Mouse (Mus musculus) neural tube, embryonic 12.5 days (tissue): ENCODE results near the gene Casz1. TPM values are rescaled to one million over a fixed set of nuclear protein-coding genes. Genes with fewer than 3 reads are reported as not detected.

ENCODE experiments used
- ATAC-seq: fragments of 200-750 bp; cut with Nextera tagmentation; 2 replicates; pipeline ENCODE4 v1.8.0; 2017; ENCODE audit warnings: low read depth, mild to moderate bottlenecking, moderate TSS enrichment, moderate library complexity; ENCODE audit not compliant: low FRiP score
- H3K27ac ChIP-seq: fragments of 300-500 bp; sonication (generic); 2 replicates; pipeline ENCODE4 v1.5.1; 2016
- H3K27me3 ChIP-seq: fragments of 300-500 bp; sonication (generic); replicated peaks from 2 replicates; pipeline ENCODE4 v1.6.1; 2016; ENCODE audit warnings: mild to moderate bottlenecking
- H3K36me3 ChIP-seq: fragments of 300-500 bp; sonication (generic); 2 replicates; pipeline ENCODE4 v1.6.1; 2016; ENCODE audit warnings: mild to moderate bottlenecking
- H3K4me1 ChIP-seq: fragments of 300-500 bp; sonication (generic); 2 replicates; pipeline ENCODE4 v1.6.1; 2016
- H3K4me2 ChIP-seq: fragments of 300-500 bp; sonication (generic); replicated peaks from 2 replicates; pipeline ENCODE4 v1.6.1; 2016; ENCODE audit warnings: mild to moderate bottlenecking
- H3K4me3 ChIP-seq: fragments of 300-500 bp; sonication (generic); 2 replicates; pipeline ENCODE4 v1.5.1; 2016
- H3K9ac ChIP-seq: fragments of 300-500 bp; sonication (generic); 2 replicates; pipeline ENCODE4 v1.6.1; 2016; ENCODE audit warnings: mild to moderate bottlenecking
- H3K9me3 ChIP-seq: fragments of 300-500 bp; sonication (generic); 2 replicates; pipeline ENCODE4 v1.6.1; 2016; ENCODE audit warnings: mild to moderate bottlenecking
- WGBS: fragments of 180-500 bp; shearing (Covaris S2); methylation state at CpG from one replicate; pipeline ENCODE4 v1.1.7; 2016; 5-methylcytosine and 5-hydroxymethylcytosine counted together
- polyA plus RNA-seq: library from polyadenylated mRNA; unstranded; fragments of >200 nt; fragmentation: Nextera tagmentation; extraction: Ambion mirVana; gene quantifications from 2 replicates; pipeline ENCODE4 v1.2.1, GENCODE M21; 2016

Casz1 gene
- polyA plus RNA-seq = 14.2 and 16.3 TPM in 2 replicates

DNA sequence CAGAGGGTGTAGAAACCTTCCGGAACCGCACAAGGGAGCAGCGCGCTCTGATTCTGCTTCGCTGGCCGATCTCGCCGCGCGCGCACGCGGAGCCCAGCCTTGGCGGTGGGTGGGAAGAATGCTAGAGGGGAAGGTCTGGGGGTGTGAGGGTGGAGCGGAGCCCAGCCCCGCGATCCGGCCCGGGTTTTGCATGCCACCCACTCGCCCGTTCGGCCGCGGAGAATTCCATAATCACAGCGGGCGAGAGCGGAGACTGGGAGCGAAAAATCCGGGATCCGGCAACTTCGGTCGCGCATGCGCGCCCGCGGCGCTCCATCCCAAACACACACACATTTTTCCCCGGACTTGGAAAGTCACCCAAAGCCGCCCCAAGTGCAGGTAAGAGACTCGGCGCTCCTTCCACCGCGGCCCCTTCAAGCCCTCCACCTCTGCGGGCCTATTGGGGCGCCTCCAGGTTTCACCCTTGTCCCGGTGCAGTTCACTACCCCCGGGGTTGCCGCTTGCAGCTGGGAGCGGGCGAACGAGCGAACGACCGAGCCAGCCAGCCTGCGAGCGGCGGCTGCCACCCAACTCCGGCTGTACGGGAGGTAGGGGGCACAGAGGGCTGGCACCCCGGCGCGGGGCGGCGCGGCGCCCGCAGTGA is at the start of gene Casz1:
Gene Casz1, plus strand, starts transcription at position 293 of the 643 bp plus-strand sequence.
- H3K27ac ChIP-seq = peak within 1 kb of the TSS; percentile 22; the same call in 1 of the 2 replicates
- no peaks in the 10 kb centered on the region for H3K36me3 ChIP-seq
- H3K27me3 ChIP-seq = peaks cover 57% of the 10 kb centered on the region
- H3K4me1 ChIP-seq = peaks cover 39% of the 10 kb centered on the region
- no peaks in the 10 kb centered on the region for H3K9me3 ChIP-seq
- peak within 1 kb of the TSS; percentile 91 for H3K4me2 ChIP-seq
- peak; percentile 71 for ATAC-seq
- peak within 1 kb of the TSS; percentile 64 for H3K9ac ChIP-seq
- under 1% methylated on average over 68 of the region's 68 CpGs for WGBS
- peak within 1 kb of the TSS; percentile 57 for H3K4me3 ChIP-seq

- 46% methylated on average over 4 of the region's 4 CpGs for WGBS
These were observed 45.4 kb upstream of the Casz1 start for GRCm38 (mm10) chr4:148758863-148759262.

GRCm38 (mm10) chr4:148760152-148760551 is 44.1 kb upstream of the Casz1 start:
- H3K4me3 ChIP-seq = no peak overlapping the region

More at GRCm38 (mm10) chr4:148758863-148759262, 45.4 kb upstream of the Casz1 start:
- ATAC-seq = no peak
- H3K27me3 ChIP-seq = no peaks in the 10 kb centered on the region
- no peak overlapping the region for H3K27ac ChIP-seq
- H3K4me2 ChIP-seq = no peak overlapping the region
- H3K36me3 ChIP-seq = no peaks in the 10 kb centered on the region
- no peak overlapping the region for H3K4me3 ChIP-seq
- H3K9ac ChIP-seq = no peak overlapping the region
- no peaks in the 10 kb centered on the region for H3K9me3 ChIP-seq
- no peaks in the 10 kb centered on the region for H3K4me1 ChIP-seq

GRCm38 (mm10) chr4:148766021-148766775 is 38.0 kb upstream of the Casz1 start:
- Histone ChIP-seq H3K36me3 (no peaks in the 10 kb centered on the region), H3K4me3 (no peak overlapping the region), H3K9me3 (no peaks in the 10 kb centered on the region), H3K9ac (no peak overlapping the region), H3K4me2 (no peak overlapping the region), H3K27ac (no peak overlapping the region), H3K4me1 (peaks cover 45% of the 10 kb centered on the region), H3K27me3 (0 out of 2 replicates have a peak, but pooled peaks cover 9% of the 10 kb centered on the region)
- 51% methylated on average over 21 of the region's 21 CpGs for WGBS
- ATAC-seq = no peak

More at GRCm38 (mm10) chr4:148760152-148760551, 44.1 kb upstream of the Casz1 start:
- Histone ChIP-seq H3K27me3 (no peaks in the 10 kb centered on the region), H3K36me3 (no peaks in the 10 kb centered on the region), H3K9me3 (no peaks in the 10 kb centered on the region), H3K4me2 (no peak overlapping the region), H3K9ac (no peak overlapping the region), H3K27ac (no peak overlapping the region), H3K4me1 (no peaks in the 10 kb centered on the region)
- 86% methylated on average over 7 of the region's 7 CpGs for WGBS
- no peak for ATAC-seq

- no peak for ATAC-seq
- Histone ChIP-seq H3K27ac (peak overlapping the region; percentile 28; the same call in 1 of the 2 replicates), H3K9me3 (no peaks in the 10 kb centered on the region), H3K27me3 (peaks cover 20% of the 10 kb centered on the region), H3K4me1 (peaks cover 54% of the 10 kb centered on the region), H3K4me3 (no peak overlapping the region), H3K9ac (no peak overlapping the region), H3K4me2 (no peak overlapping the region), H3K36me3 (no peaks in the 10 kb centered on the region)
- WGBS = 34% methylated on average over 8 of the region's 8 CpGs
These were observed 36.4 kb upstream of the Casz1 start for GRCm38 (mm10) chr4:148767655-148768305.

DNA sequence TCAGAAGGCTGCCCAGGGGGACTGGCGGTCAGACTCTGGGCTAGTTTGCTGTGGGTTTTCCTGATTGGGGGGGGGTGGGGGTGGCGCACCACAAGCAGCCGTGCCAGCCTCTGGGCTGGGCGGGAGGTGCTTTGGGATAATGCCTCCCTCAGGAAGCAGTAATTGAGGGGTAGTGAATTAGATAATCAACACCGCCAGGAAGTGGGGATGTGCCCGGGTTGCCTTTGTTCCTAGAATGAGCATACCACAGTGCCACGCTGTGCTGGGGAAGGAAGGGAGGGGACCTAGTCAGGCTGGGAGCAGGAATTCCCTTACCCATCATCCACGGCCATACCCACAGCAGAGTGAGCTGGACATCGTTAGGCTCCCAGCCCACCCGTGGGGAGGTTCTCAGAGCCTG is 35.6 kb upstream of the Casz1 start:
- no peaks in the 10 kb centered on the region for H3K36me3 ChIP-seq
- 38% methylated on average over 10 of the region's 10 CpGs for WGBS
- H3K27ac ChIP-seq = 0 out of 2 replicates have a peak overlapping the region, but pooled peaks have one; percentile 28
- no peaks in the 10 kb centered on the region for H3K9me3 ChIP-seq
- no peak overlapping the region for H3K4me3 ChIP-seq
- H3K9ac ChIP-seq = no peak overlapping the region
- 0 out of 2 replicates have a peak, but pooled peaks have one; percentile 18 for ATAC-seq
- peaks cover 54% of the 10 kb centered on the region for H3K4me1 ChIP-seq
- peaks cover 25% of the 10 kb centered on the region for H3K27me3 ChIP-seq
- H3K4me2 ChIP-seq = no peak overlapping the region

GRCm38 (mm10) chr4:148770582-148771408 is 33.4 kb upstream of the Casz1 start:
- Histone ChIP-seq H3K27ac (peak overlapping the region; percentile 42; the same call in 1 of the 2 replicates), H3K4me3 (no peak overlapping the region), H3K4me2 (peak overlapping the region; percentile 50), H3K4me1 (peaks cover 64% of the 10 kb centered on the region), H3K9me3 (no peaks in the 10 kb centered on the region), H3K9ac (peak overlapping the region; percentile 36; the same call in 1 of the 2 replicates), H3K27me3 (peaks cover 35% of the 10 kb centered on the region), H3K36me3 (no peaks in the 10 kb centered on the region)
- WGBS = 2% methylated on average over 21 of the region's 21 CpGs
- ATAC-seq = peak; percentile 54

- Histone ChIP-seq H3K4me1 (peaks cover 62% of the 10 kb centered on the region), H3K27me3 (peaks cover 38% of the 10 kb centered on the region), H3K27ac (peak overlapping the region; percentile 42; the same call in 1 of the 2 replicates), H3K9ac (peak overlapping the region; percentile 36; the same call in 1 of the 2 replicates), H3K4me2 (peak overlapping the region; percentile 50), H3K4me3 (no peak overlapping the region), H3K9me3 (no peaks in the 10 kb centered on the region), H3K36me3 (no peaks in the 10 kb centered on the region)
- 1% methylated on average over 14 of the region's 14 CpGs for WGBS
- ATAC-seq = peak; percentile 19
These were observed 32.8 kb upstream of the Casz1 start for GRCm38 (mm10) chr4:148771409-148771929.

- Histone ChIP-seq H3K9ac (no peak overlapping the region), H3K27ac (no peak overlapping the region), H3K4me1 (peaks cover 52% of the 10 kb centered on the region), H3K4me2 (no peak overlapping the region), H3K27me3 (peaks cover 42% of the 10 kb centered on the region), H3K9me3 (no peaks in the 10 kb centered on the region), H3K4me3 (no peak overlapping the region), H3K36me3 (no peaks in the 10 kb centered on the region)
- 84% methylated on average over 6 of the region's 6 CpGs for WGBS
- no peak for ATAC-seq
These were observed 31.6 kb upstream of the Casz1 start for GRCm38 (mm10) chr4:148772658-148773057.

GRCm38 (mm10) chr4:148774036-148774435 is 30.2 kb upstream of the Casz1 start:
- Histone ChIP-seq H3K4me3 (no peak overlapping the region), H3K36me3 (no peaks in the 10 kb centered on the region), H3K4me1 (peaks cover 38% of the 10 kb centered on the region), H3K27me3 (peaks cover 42% of the 10 kb centered on the region), H3K4me2 (no peak overlapping the region), H3K9ac (no peak overlapping the region), H3K27ac (no peak overlapping the region), H3K9me3 (no peaks in the 10 kb centered on the region)
- no peak for ATAC-seq
- 86% methylated on average over 6 of the region's 6 CpGs for WGBS
